Mouse (Mus musculus): ENCODE measurements around the gene Sstr3. TPM values are rescaled to one million over a fixed set of nuclear protein-coding genes. Genes with fewer than 3 reads are reported as not detected.
A peak's percentile ranks its signal among the peaks of the same experiment; 100 is the strongest.

Sstr3 gene
- total RNA-seq, 2 experiments from 2014 or later, result not detected

DNA sequence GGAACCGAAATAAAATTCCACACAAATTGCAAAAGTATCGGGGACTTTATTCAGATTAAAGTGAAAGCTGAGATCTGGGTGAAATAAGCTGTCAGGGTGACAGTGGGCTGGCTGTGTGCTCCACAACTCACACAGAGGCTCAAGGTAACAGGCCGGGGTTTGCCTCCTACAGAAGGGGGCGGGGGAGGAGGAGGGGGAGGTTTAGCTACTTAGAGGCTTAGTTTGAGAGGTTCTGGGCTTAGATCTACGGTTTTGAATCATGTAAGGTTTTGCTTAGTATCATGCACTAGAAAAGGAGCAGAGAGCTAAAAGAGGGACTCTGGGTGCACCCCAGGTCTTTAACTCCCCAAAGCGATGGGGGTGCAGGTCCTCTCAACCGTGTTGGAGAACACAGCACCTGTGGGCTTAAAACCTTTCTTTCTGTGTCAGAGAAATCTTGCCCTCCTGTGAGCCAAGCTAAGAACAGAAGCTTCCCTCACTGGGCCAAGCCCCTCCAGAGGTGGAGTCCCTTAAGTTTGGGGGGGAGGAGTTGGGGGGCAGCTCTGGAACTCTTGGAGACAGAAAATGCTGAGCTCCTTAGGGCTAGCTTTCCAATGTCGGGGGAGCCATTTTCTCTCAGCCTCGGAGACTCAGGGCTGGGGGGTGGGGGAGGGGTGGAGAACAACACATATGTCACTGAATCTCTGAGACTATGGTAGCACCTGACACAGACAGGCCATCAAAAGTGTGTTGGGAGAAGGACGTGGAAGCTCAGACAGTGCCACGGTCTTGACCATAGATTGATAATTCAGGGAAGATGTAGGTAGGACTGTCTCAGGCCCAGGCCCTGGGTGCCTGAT lies 14.9 kb upstream of the Sstr3 start:
- no peak for DNase-seq

DNA sequence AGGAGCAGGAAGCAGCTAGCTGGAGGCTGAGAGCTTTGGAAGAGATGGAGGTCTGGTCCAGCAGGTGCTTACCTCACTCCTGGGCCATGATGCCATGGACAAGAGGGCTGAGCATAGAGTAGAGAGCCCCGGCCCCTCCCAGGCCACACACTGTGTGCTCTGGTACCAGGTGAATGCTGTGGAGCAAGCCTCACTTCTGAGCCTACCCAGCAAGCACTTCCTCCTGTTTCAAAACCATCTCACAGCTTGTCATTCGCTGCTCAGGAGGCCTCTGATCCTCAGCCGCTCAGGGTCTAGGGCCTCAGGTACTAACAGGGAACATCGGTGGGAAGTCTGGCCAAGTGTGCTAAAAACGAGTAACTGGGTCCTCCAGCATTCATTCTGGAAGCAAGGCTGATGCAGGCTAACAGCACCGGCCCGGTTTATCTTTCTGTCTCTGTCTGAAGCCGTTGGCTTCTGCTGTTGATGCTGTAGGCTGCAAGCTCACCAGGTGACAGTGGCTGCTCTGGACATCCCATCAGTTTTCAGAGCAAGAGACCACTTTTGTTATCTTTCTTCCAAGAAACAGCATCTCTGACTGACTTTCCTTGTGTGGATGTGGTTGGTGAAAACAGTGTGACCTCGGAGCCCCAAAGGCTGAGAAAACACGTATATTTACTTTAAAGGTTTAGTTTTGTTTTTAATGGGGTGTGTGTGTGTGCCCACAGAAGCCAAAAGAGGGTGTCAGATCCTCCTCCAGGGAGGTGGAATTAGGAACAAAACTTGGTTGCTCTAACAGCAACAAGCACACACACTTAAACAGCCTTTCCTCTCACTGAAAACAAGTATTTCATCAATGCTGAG lies 13.4 kb upstream of the Sstr3 start:
- no peak for DNase-seq

DNA sequence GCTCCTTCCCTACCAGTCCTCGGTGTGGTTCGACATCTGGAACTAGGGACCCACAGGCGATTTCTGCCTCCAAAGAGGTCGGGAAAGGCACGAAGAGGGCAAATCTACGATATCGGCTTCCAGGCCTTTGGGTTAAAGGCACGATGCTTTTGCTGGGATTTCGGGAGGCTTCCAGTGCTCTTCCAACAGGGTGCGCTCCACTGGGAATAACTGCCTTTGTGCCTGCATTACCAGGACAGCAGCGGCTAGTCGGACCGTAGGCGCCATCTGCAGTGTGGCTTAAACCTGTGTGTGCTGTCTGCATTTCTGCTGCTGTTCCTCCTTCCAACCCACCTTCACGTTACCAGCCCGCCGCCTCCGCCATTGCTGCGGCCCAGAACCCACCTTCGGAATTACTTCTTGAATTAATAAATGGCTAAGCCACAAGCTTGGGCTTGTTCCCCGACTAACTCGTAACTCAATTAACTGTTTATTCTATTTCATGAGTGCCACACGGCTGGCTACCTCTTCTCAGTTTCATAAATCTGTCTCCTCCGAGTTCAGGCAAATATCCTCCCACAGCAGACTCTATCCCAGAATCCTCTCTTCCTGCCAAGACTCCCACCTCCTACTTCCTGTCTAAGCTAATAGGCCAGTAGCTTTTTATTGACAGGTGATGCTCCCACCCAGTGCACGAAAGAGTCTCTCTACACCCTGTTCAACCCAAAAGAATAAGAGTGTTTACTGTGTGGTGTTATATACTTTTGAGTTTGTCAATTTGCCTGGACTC lies 10.2 kb upstream of the Sstr3 start:
- no peak for DNase-seq

DNA sequence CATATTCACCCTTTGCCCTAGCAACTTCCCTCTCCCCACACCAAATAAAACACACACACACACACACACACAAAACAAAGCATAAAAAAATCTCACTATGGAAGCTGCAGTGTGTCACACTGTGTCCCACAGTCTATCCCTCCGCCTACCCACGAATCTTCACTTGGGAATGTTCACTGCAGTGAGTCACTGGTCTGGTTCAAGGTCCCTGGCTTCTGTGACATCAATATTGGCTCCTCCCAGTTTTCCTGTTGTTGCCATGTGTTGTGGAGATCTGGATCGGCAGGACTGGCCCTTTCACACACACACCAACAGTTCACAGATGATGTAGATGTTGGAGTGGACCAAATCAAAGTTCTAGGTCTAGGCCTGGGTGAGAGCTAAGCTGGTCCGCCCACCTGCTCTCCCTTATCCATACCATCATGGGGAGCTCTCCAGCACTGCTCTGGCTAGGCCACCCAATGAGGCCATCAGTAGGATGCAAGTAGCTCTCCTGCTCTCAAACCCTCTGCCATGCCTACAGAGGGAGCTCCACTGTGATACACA lies 4.8 kb upstream of the Sstr3 start:
- no peak for DNase-seq

DNA sequence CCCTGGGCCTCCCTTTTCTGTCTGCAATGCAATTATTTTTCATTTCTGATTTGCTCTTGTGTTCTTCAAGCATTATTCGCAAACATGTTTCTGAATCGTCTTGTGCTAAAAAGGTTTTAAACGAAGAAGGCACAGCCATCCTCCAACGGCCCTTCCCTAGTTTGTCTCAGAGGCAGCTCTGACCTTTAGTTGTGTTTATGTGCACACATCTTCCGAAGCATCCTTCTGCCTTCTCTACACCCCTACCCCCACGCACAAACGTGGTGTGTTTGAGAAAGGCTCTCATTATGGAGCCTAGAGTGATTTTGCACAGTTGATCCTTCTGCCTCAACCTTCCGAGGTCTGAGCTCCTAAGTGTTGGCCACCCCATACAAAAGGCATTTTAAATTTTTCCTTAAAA lies 4.2 kb upstream of the Sstr3 start:
- DNase-seq, result no peak

DNA sequence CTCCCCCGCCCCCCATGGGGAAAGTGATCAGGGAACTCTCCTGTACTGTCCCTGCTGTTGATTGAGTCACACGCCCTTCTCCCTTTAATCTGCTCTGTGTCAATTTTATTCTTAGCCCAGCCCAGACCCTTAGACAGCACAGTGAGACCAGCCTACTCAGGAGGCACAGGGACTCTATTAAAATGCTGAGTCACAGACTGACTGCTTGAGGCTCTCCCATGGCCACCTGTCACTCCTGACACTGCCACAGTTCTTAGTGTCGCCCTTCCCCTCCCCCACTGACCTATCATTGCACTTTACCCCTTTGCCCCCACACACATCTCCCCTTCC lies 3.8 kb upstream of the Sstr3 start:
- DNase-seq, result no peak

DNA sequence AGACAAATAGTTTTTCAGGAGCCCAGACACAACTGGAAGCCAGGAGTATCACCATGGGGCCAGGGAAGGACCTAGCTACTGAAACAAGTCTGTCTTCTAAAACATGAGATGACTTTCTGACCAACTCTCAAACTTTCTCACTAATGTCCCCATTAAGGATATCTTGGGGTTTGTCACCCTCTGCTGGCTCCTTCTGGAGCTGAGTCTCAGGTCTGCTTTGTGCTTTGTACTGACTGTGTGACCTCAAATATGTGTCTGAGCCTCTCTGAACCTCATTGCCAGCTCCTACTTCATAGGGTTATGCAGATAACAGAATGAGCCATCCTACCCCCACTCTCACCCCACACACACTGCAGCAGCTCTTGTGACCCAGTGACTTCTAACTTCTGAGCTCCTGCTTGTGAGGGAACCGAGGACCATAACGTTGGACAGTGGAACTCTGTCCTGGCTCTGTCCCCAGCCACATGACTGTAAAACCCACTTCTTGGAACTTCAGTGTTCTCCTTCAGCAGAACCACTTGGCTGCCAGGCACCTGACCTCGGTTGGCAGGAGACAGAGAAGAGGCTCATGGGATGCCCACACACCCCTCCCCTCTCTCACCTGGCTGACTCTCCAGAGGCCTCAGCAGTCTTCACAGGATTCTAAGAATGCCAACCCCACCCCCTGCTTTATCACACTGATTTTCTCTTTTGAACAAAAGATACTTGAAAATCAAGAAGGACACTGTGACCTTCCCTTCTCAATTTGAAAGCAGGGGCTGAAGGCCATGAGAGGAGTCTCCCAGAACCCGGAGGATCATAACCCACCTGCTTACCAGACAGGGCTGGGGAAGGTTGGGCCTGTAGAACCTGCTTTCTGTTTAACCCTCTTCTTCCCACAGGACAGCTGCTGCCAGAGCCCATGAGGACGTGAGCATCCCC lies 3.2 kb upstream of the Sstr3 start:
- DNase-seq, result no peak

DNA sequence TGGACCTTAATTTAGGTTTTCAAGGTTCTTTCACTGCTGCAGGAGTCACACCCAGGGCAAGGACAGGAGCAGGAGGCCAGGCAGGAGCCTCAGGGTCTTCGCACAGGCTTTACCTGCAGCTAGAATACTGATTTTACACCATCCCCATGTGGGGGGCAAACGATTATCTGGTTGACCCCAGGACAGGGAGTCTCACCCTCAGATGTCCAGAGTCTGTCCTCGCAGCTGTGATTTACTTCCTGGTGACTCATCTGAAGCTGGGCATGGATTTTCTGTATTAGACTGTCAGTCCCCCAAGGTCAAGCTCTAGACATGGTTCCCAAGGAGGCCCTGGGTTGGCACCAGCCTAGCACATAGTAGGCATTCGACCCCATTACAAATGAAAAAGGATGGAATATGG lies 1.6 kb upstream of the Sstr3 start:
- no peak for DNase-seq

DNA sequence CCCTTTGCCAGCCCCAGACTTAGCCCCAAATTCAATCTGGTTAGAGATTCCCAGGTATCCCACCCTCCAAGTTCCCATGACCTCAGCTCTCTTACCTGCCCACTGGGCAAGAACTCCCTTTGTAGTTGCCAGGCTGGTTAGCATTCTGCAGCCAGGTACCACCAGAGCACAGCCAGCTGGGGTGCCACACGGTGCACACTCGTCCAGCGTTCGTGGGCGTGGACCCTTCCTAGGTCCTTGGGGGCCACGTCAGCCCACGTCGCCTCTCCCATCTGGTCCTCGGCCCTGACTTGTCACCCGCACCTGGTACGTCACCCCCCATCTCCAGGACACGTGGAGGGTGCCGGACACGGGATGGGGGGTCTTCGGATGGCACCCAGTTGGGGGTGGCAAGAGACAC lies 444 bp downstream of the Sstr3 start:
- DNase-seq, result no peak

DNA sequence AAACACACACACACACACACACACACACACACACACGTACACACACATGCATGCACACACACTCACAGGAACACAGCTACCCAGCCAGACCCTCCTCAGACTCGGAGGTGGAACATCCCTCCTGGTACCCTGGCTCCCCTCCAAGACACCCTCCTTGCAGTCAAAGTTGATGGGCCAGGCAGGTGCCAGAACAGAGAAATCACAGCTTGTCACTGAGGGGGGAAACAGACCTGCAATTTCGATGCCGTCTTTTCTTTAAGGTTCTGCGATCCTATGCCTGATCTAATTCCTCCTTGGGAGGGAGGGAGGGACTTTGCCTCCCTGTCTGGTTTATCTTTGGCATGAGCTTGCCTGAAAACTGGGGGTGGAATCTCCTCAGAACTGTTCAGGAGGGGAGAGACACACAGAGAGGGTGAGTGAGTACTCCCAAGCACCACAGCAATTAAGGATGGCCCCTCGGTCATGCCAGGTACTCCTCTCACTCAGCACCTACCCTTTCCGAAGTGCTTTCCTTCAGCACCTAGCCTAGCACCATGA lies 1.6 kb downstream of the Sstr3 start:
- DNase-seq, result no peak

DNA sequence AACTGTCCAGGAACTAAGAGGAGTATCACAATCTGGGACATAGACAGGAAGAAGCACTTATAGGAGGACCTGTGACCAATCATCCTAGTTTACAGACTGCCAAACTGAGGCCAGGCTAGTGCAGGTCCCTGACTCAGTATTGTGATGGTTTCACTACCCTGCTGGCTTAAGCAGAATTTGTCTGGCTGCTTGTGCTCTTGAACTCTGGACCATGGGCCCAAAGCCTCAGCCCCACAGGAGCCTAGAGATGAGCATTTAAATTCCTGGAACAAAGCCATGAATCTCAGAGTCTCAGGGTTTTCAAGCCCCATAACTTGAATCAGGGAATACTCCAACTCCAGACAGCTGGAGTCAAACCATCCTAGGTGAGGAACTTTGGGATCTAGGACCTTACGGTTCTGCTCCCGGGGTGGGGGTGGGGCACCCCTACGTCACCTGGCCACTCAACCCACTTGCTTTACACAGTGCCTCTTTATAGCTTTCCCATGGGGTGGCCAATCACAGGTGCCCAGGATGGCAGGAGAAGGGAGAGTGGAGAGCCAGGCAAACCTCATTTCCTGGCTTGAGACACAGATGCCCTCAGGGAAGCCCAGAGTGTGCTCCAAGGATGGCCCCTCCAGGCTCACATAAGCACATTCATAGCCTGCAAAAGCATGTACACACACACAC lies 2.3 kb downstream of the Sstr3 start:
- no peak for DNase-seq

DNA sequence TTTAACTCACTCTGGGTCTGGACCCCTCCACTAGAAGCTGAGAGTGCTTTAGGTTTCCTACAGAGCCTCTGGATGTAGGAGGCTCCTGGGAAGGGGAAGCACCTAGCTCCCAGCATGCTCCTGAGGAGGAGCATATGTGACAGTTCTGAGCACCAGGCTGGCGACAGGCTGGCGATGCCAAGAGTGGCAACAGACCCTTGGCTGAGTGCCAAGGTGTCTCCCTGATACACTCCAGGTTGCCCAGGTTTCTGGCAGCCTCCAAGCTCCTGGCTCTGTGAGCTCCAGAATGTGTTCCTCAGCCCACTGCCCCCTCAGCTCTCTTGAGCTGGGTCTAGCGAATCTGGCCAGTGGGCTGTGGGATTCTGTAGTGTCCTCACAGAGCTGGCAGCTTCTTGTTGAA lies 2.9 kb downstream of the Sstr3 start:
- DNase-seq, result no peak

DNA sequence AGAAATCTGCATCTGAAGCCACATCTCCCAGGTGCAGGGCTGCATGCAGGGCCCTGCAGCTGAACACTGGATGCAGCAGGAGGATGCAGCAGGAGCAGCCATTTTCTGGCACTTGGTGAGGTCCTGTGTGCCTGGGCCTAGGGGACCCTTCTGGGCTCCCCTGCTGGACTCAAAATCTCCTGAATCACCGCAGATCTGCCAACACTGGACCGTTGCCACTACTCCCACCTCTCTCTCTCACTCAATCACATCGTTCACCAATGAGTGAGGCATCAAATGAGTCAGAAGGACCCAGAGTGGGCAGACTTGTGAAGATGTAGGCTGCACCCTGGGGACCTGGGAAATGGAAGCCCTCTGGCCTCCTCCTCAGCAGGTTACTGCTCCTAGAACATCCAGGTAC lies 3.4 kb downstream of the Sstr3 start:
- DNase-seq, result no peak

DNA sequence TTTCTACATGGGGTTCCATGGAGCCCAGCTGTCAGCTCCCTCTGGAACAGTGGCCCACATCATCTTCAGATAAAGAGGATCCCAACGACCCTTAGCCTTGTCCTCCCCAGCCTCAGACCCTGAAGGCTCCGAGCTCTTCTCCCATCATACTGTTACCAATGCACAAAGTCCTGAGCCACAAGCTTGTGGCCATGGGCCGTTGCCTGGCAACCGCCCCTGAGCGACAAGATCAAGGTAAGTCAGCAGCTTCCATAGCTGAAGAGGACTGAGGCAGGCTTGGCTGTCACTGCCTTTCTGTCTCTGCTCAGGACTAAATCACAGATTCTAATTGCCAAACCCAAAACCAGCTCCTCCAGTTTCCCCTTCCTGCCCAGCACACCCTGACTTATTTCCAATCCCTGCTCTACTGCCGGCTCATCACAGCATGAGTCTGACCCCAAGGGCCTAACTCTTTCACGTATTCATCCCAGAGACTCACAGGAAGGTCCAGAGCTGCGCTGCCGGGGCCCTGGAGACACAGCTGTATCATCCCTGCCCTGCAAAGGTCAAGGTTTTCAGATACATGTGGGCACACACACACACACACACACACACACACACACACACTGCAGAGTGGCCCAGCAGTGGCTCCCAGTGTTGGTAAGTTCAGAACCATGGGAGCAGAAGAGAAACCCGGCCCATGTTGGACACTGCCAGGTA lies 8.6 kb downstream of the Sstr3 start:
- DNase-seq, result no peak

DNA sequence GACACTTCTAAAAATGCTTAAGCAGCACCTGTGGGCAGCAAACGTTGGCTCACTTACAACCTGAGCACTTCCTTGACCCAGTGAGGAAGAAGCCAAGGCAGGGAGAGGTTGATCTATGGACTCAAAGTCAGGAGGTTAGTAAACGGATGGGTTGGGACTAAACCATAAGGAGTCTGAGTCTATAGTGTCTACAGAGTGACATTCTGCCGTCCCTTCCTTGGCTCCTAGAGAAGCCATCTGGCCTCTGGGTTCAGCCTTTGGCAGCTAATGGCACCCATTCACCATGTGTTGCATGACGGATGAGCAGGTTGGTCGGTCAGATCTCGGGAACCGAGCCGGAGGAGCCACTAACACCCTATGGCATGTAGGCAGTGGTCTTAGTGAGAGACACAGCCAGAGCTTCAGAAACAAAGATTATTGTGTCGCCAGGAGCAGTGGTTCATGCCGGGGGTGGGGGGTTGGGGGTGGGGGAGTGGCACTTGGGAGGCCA lies 11.1 kb downstream of the Sstr3 start:
- DNase-seq, result no peak

DNA sequence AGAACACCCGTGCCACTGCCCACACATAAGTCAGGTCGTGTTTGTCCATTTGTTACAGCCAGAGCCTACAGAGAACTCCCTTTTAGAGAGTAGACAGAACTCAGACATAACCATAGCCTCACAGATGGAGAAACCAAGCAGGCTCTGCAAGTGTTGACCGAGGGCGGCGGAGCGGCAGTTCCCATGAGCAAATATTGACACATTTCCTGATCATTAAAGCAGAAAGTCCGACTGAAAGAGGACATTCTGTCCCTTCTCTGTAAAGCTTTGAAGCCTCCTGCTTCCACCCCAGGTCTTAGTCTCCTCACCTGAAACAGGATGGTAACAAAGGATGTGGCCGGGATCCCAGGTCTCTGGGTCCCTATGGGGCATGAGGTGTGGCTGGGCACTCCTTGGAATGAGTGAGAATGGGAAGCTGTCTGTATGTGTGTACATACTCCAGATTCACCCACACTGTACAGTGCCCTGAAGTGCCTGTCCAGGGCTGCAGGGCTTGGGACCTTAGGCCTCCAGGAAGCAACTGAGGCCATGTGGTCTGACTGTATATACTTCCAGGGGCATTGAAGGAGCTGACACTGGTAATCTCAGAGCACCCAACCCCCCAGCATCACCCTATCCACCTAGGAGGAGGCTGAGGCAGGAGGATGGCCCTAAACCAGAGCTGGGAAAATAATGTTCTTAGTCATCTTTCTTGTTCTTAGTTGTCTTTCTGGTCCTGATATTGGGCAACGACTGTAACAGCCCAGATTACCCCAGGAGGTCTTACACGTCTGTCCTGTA lies 11.7 kb downstream of the Sstr3 start:
- DNase-seq, result no peak

DNA sequence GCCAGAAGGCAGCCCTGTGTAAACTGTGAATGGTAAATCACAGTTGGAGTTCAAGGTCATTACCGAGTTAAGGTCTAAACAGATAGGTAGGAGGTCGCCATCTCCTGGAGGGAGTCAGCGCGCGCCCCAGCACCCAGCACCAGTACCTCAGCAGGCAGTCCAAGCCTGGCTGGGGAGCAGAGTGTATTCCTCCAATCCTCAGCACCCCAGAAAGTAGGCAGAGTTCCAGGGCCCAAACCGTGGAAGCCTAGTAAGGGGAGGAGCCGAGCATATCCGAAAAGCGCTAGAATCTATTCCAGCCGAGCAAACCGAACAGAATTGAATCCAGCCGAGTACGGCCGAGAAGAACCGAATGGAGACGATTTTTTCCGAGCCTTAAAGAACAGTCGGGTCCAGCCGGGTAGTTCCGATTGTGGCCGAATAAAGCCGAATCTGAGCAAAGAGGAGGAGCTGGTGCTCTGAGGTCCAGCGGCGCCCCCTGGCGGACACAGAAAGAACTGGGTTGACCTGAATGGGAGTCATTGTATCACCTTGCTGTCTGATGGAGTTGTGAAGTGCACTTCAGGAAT lies 12.5 kb downstream of the Sstr3 start:
- peak; percentile 94 for DNase-seq

DNA sequence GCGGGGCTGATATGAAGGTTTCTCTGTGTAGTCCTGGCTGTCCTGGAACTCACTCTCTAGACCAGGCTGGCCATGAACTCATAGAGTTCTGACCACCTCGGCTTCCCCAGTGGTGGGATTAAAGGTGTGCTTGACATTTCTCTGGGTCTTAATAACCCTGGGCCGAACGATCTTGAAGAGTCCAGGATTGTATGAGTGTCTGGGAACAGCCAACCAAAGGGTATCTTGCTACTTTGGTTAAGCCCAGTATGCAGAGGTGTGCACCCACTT lies 13.1 kb downstream of the Sstr3 start:
- no peak for DNase-seq
